Mouse (Mus musculus) liver, adult 2 months (tissue): Measurements from ENCODE around the gene Nfix. TPM values are rescaled to one million over a fixed set of nuclear protein-coding genes. Genes with fewer than 3 reads are reported as not detected.

Source experiments
- DNase-seq: peaks from one replicate; pipeline ENCODE4 v3.0.0-alpha.2; 2011; ENCODE audit warnings: low read depth, low spot score; ENCODE audit errors: extremely low read depth
- H3K27ac ChIP-seq: fragments of 200-500 bp; replicated peaks from 2 replicates; pipeline ENCODE4 v1.5.1; 2012; ENCODE audit warnings: low read depth, mild to moderate bottlenecking, control low read depth, inconsistent platforms, low read length; ENCODE audit not compliant: insufficient read depth
- H3K27me3 ChIP-seq: fragments of 200-500 bp; 2 replicates; pipeline ENCODE4 v1.6.1; 2012; ENCODE audit warnings: mild to moderate bottlenecking, moderate library complexity, low read length, inconsistent platforms; ENCODE audit not compliant: control insufficient read depth, insufficient read depth
- H3K36me3 ChIP-seq: fragments of 200-500 bp; 2 replicates; pipeline ENCODE4 v1.6.1; 2012; ENCODE audit warnings: low read length, inconsistent platforms; ENCODE audit not compliant: control insufficient read depth, insufficient read depth
- H3K4me1 ChIP-seq: fragments of 200-500 bp; 2 replicates; pipeline ENCODE4 v1.6.1; 2011; ENCODE audit warnings: low read length; ENCODE audit not compliant: control insufficient read depth, insufficient read depth
- H3K4me3 ChIP-seq: fragments of 200-500 bp; 2 replicates; pipeline ENCODE4 v1.5.1; 2011; ENCODE audit warnings: low read depth, mild to moderate bottlenecking, control low read depth, low read length, moderate library complexity; ENCODE audit not compliant: insufficient read depth
- H3K79me2 ChIP-seq: fragments of 200-500 bp; 2 replicates; pipeline ENCODE4 v1.6.1; 2012; ENCODE audit warnings: inconsistent platforms, mild to moderate bottlenecking, low read length, moderate library complexity; ENCODE audit not compliant: control insufficient read depth, insufficient read depth
- H3K9ac ChIP-seq: fragments of 200-500 bp; 2 replicates; pipeline ENCODE4 v1.6.1; 2012; ENCODE audit warnings: low read depth, mild to moderate bottlenecking, control low read depth, inconsistent platforms, low read length
- CTCF ChIP-seq: fragments of 200-500 bp; IDR thresholded peaks from 2 replicates; pipeline ENCODE4 v1.5.1; 2011; ENCODE audit warnings: low read depth, low read length, control low read depth
- POLR2A ChIP-seq: fragments of 200-500 bp; IDR thresholded peaks from 2 replicates; pipeline ENCODE4 v1.6.1; 2011; ENCODE audit warnings: low read length, control low read depth; ENCODE audit not compliant: insufficient read depth; ENCODE audit errors: extremely low read depth
- WGBS: fragments of 180-500 bp; shearing (Covaris S2); methylation state at CpG from one replicate; pipeline ENCODE4 v1.1.7; 2018; 5-methylcytosine and 5-hydroxymethylcytosine counted together
- polyA plus RNA-seq: library from polyadenylated mRNA; depleted of rRNA; stranded (reverse); fragments of >200 nt; gene quantifications from 2 replicates; pipeline ENCODE4 v1.2.3, GENCODE M21; 2012; rRNA removed
- total RNA-seq: library from RNA; depleted of rRNA; stranded (reverse); fragments of >200 nt; gene quantifications from 2 replicates; pipeline ENCODE4 v1.2.3, GENCODE M21; 2014; rRNA removed

Nfix gene
- total RNA-seq = 20.7 and 27.5 TPM in 2 replicates
- polyA plus RNA-seq = 32.9 and 34.4 TPM in 2 replicates

- Histone ChIP-seq H3K4me3 (peak within 1 kb of the TSS; percentile 83), H3K9ac (peak within 1 kb of the TSS; percentile 100), H3K36me3 (peaks cover 2% of the 10 kb centered on the region; the same call in 1 of the 2 replicates), H3K79me2 (peaks cover 44% of the 10 kb centered on the region), H3K27me3 (no peaks in the 10 kb centered on the region), H3K27ac (peak within 1 kb of the TSS; percentile 82), H3K4me1 (peaks cover 28% of the 10 kb centered on the region)
- TF ChIP-seq CTCF (no peak), POLR2A (no peak)
- WGBS = 18% methylated on average over 115 of the region's 125 CpGs
- peak; percentile 51 for DNase-seq
Observed at GRCm38 (mm10) chr8:84799999-84800831, at the start of gene Nfix. Gene Nfix (minus strand): TSS chr8:84800344.

- H3K79me2 ChIP-seq = peaks cover 10% of the 10 kb centered on the region; the same call in 1 of the 2 replicates
- DNase-seq = peak; percentile 72
- TF ChIP-seq CTCF = no peak
- no peak for TF ChIP-seq POLR2A
- H3K36me3 ChIP-seq = peaks cover 25% of the 10 kb centered on the region
- peaks cover 20% of the 10 kb centered on the region for H3K4me1 ChIP-seq
- no peaks in the 10 kb centered on the region for H3K27me3 ChIP-seq
- peak overlapping the region; percentile 38 for H3K9ac ChIP-seq
- 0 out of 2 replicates have a peak overlapping the region, but pooled peaks have one; percentile 68 for H3K4me3 ChIP-seq
- 34% methylated on average over 6 of the region's 6 CpGs for WGBS
- H3K27ac ChIP-seq = peak overlapping the region; percentile 75
Observed at GRCm38 (mm10) chr8:84847684-84848435, 47.7 kb upstream of the Nfix start.

GRCm38 (mm10) chr8:84846722-84847572 lies 46.8 kb upstream of the Nfix start, which contains the start of gene Calr:
Gene Calr (minus strand): TSS chr8:84846934.
- Histone ChIP-seq H3K27ac (peak within 1 kb of the TSS; percentile 85), H3K27me3 (no peaks in the 10 kb centered on the region), H3K36me3 (peaks cover 33% of the 10 kb centered on the region), H3K9ac (peak within 1 kb of the TSS; percentile 96), H3K79me2 (peaks cover 10% of the 10 kb centered on the region; the same call in 1 of the 2 replicates), H3K4me1 (peaks cover 21% of the 10 kb centered on the region), H3K4me3 (peak within 1 kb of the TSS; percentile 91)
- WGBS = under 1% methylated on average over 55 of the region's 55 CpGs
- peak; percentile 99 for DNase-seq
- TF ChIP-seq POLR2A (peak; percentile 99), CTCF (0 out of 2 replicates have a peak, but pooled peaks have one; percentile 2)

GRCm38 (mm10) chr8:84846094-84846721 lies 46.1 kb upstream of the Nfix start:
- peak overlapping the region; percentile 96 for H3K9ac ChIP-seq
- TF ChIP-seq CTCF (no peak), POLR2A (no peak)
- DNase-seq = peak; percentile 37
- H3K27me3 ChIP-seq = no peaks in the 10 kb centered on the region
- peaks cover 36% of the 10 kb centered on the region for H3K36me3 ChIP-seq
- H3K4me1 ChIP-seq = peaks cover 21% of the 10 kb centered on the region
- peak overlapping the region; percentile 91 for H3K4me3 ChIP-seq
- H3K27ac ChIP-seq = peak overlapping the region; percentile 85
- under 1% methylated on average over 30 of the region's 30 CpGs for WGBS
- H3K79me2 ChIP-seq = peaks cover 10% of the 10 kb centered on the region; the same call in 1 of the 2 replicates
